Mouse (Mus musculus) embryonic fibroblast, embryonic 13.5 days (primary cell): ENCODE measurements at regions not wholly inside any gene's neighbourhood (a gene's known extent, or its start where the extent isn't known, plus 50 kb on each side); places are given as distances from the start of the nearest gene placed in this dataset.

Experiments
- CTCF ChIP-seq: IDR thresholded peaks from 2 replicates; pipeline ENCODE4 v1.5.1; 2011; ENCODE audit warnings: mild to moderate bottlenecking, control low read depth, low read length, moderate library complexity, borderline replicate concordance; ENCODE audit not compliant: insufficient read depth
- POLR2A ChIP-seq: IDR thresholded peaks from 2 replicates; pipeline ENCODE4 v1.6.1; 2011; ENCODE audit warnings: low read depth, mild to moderate bottlenecking, control low read depth, low read length, moderate library complexity

GRCm38 (mm10) chr7:40103057-40103945 is 585.7 kb downstream of the Zfp619 start:
- TF ChIP-seq CTCF (no peak), POLR2A (no peak)
